Mouse (Mus musculus) embryonic fibroblast, embryonic 13.5 days (primary cell): ENCODE results near the gene Tmem63a.

Source experiments
- CTCF ChIP-seq: IDR thresholded peaks from 2 replicates; pipeline ENCODE4 v1.5.1; 2011; ENCODE audit warnings: mild to moderate bottlenecking, control low read depth, low read length, moderate library complexity, borderline replicate concordance; ENCODE audit not compliant: insufficient read depth
- POLR2A ChIP-seq: IDR thresholded peaks from 2 replicates; pipeline ENCODE4 v1.6.1; 2011; ENCODE audit warnings: low read depth, mild to moderate bottlenecking, control low read depth, low read length, moderate library complexity

- TF ChIP-seq CTCF (no peak), POLR2A (no peak)
These were observed 15.9 kb upstream of the Tmem63a start for GRCm38 (mm10) chr1:180926286-180926685.
